In the genomic region with DNA sequence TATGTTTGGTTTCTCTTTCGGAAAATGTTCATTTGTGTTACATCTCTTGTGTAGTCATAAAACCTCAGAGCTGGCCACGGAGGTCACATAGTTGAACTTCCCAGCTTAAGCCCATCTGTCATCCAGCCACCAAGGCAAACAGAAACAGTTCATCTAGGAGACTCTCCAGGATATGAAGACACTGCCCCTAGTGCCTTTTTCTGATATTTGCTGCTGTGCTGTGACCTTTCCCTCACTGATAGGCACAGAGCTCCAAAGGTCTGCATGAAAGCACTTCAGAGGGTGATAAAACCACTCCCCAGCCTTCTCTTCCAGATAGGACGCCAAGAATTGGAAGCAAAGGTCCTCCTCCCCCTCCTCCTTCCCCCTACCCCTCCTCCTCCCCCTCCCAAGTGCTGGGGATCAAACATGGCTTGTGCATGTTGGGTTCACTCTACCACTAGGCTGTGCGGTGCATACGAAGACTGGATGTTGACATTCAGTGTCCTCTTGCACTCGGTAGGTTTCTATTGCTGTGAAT, we compare ENCODE assay signal across 11 mouse cellular contexts. TPM values are rescaled to one million over a fixed set of nuclear protein-coding genes. Genes with fewer than 3 reads are reported as not detected.
A peak's percentile ranks its signal among the peaks of the same experiment; 100 is the strongest.
DNase-seq lines count a peak whose midpoint lies in the region; ATAC-seq and TF ChIP-seq lines count a peak whose summit lies in the region.
"Had no signal": no experiment of that assay in that cellular context is flagged by ENCODE, and none has a peak within 500 bp of the region (broad histone marks: within the 10 kb centered on the region; RNA-seq: fewer than 3 reads in every experiment).

No protein-coding gene starts in this region.

- H3K27me3 ChIP-seq in kidney, embryonic 16.5 days (ENCODE audit: insufficient read depth, low read length): no peaks in the 10 kb centered on the region
- no peaks in the 10 kb centered on the region for H3K27me3 ChIP-seq in Patski
- H3K27me3 ChIP-seq in kidney, postnatal 0 days (ENCODE audit: insufficient read depth, low read length): no peaks in the 10 kb centered on the region
- H3K27me3 ChIP-seq in hindbrain, embryonic 16.5 days (replicated peaks; ENCODE audit: control insufficient read depth, insufficient read depth, low read length): no peaks in the 10 kb centered on the region

- POLR2A ChIA-PET in Patski (lab: Charles Lee): no interaction called here

- CTCF ChIA-PET in Patski (lab: Charles Lee): interaction anchor here (1.2 kb wide), 1 partner anchor 98 kb away, joined by 3 read pairs; no protein-coding TSS in a partner anchor

- DNase-seq in kidney, adult 11 months: peak; percentile 58
- no peak for DNase-seq in Patski (ENCODE audit: low read depth, low spot score)
- DNase-seq in kidney, postnatal 0 days (ENCODE audit: low spot score): peak; percentile 83
- peak; percentile 70 for DNase-seq in lung, postnatal 36 days
- no peak for DNase-seq in spleen, adult 12 weeks (ENCODE audit: low spot score)

- ATAC-seq in kidney, embryonic 16.5 days (ENCODE audit: low FRiP score, low TSS enrichment): no peak
- ATAC-seq in Patski: peak; percentile 52
- no peak for ATAC-seq in kidney, postnatal 0 days (replicated peaks; ENCODE audit: low FRiP score, low read depth)
- ATAC-seq in frontal cortex, adult (ENCODE audit: low TSS enrichment): no peak
- ATAC-seq in hindbrain, embryonic 16.5 days: no peak

- H3K9me3 ChIP-seq in kidney, embryonic 16.5 days (ENCODE audit: low read length): peaks cover 6% of the 10 kb centered on the region
- H3K9me3 ChIP-seq in kidney, postnatal 0 days (replicated peaks; ENCODE audit: low read length): no peaks in the 10 kb centered on the region
- no peaks in the 10 kb centered on the region for H3K9me3 ChIP-seq in hindbrain, embryonic 16.5 days (ENCODE audit: control insufficient read depth, low read length)
- H3K9me3 ChIP-seq: forebrain, embryonic 10.5 days had no signal

- peak; percentile 62 for TF ChIP-seq CTCF in Patski (IDR thresholded peaks at IDR 0.05)
- peak; percentile 54 for TF ChIP-seq CTCF in kidney, postnatal 0 days (IDR thresholded peaks at IDR 0.05; ENCODE audit: low read depth)

- no peak overlapping the region for H3K4me2 ChIP-seq in kidney, embryonic 16.5 days (replicated peaks; ENCODE audit: low read depth, low read length)
- no peak overlapping the region for H3K4me2 ChIP-seq in kidney, postnatal 0 days (ENCODE audit: low read length)
- no peak overlapping the region for H3K4me2 ChIP-seq in hindbrain, embryonic 16.5 days (ENCODE audit: low read length)

- H3K9ac ChIP-seq in kidney, embryonic 16.5 days (replicated peaks; ENCODE audit: low read length): no peak overlapping the region
- no peak overlapping the region for H3K9ac ChIP-seq in kidney, postnatal 0 days (ENCODE audit: low read depth, low read length)
- no peak overlapping the region for H3K9ac ChIP-seq in hindbrain, embryonic 16.5 days (ENCODE audit: low read depth, low read length)

- in situ Hi-C loops in Patski (cut with MboI; ENCODE audit: low pct_unique_long_range_greater_than_20kb): loop anchor here (25.0 kb wide), 1 partner anchor 346 kb away; no protein-coding TSS in a partner anchor

- H3K4me1 ChIP-seq in kidney, embryonic 16.5 days (ENCODE audit: insufficient read depth, low read length): peaks cover 10% of the 10 kb centered on the region; the same call in 1 of the 2 replicates
- peaks cover 5% of the 10 kb centered on the region; the same call in 1 of the 2 replicates for H3K4me1 ChIP-seq in kidney, postnatal 0 days (replicated peaks; ENCODE audit: insufficient read depth, low read length)
- peaks cover 10% of the 10 kb centered on the region for H3K4me1 ChIP-seq in hindbrain, embryonic 16.5 days (ENCODE audit: control insufficient read depth, insufficient read depth, low read depth, low read length)

- H3K36me3 ChIP-seq in kidney, embryonic 16.5 days (ENCODE audit: insufficient read depth, low read length): peaks cover 11% of the 10 kb centered on the region; the same call in 1 of the 2 replicates
- peaks cover 2% of the 10 kb centered on the region; the same call in 1 of the 2 replicates for H3K36me3 ChIP-seq in kidney, postnatal 0 days (ENCODE audit: insufficient read depth, low read length)
- no peaks in the 10 kb centered on the region for H3K36me3 ChIP-seq in hindbrain, embryonic 16.5 days (ENCODE audit: control insufficient read depth, insufficient read depth, low read length)

- no peak overlapping the region for H3K27ac ChIP-seq in kidney, embryonic 16.5 days (ENCODE audit: low read length)
- no peak overlapping the region for H3K27ac ChIP-seq in kidney, postnatal 0 days
- H3K27ac ChIP-seq in hindbrain, embryonic 16.5 days (ENCODE audit: low read depth, low read length): no peak overlapping the region
- H3K27ac ChIP-seq: left cerebral cortex, adult 2 months had no signal

- H3K4me3 ChIP-seq in kidney, embryonic 16.5 days (ENCODE audit: low read length): no peak overlapping the region
- H3K4me3 ChIP-seq in kidney, postnatal 0 days (replicated peaks; ENCODE audit: low read depth, low read length): no peak overlapping the region
- no peak overlapping the region for H3K4me3 ChIP-seq in hindbrain, embryonic 16.5 days (ENCODE audit: low read length)
- H3K4me3 ChIP-seq: forebrain, embryonic 10.5 days; left cerebral cortex, adult 2 months; myocyte had no signal

- 51% methylated on average over 6 of the region's 6 CpGs for WGBS in kidney, embryonic 16.5 days
- WGBS in kidney, postnatal 0 days: 56% methylated on average over 6 of the region's 6 CpGs
- WGBS in hindbrain, embryonic 16.5 days: 71% methylated on average over 6 of the region's 6 CpGs

RNA-seq across cellular contexts. Expression of gene Tmem98, which starts 1.4 kb away (rescaled TPM):
- 113 and 119 TPM in 2 replicates for polyA plus RNA-seq in kidney, embryonic 16.5 days (2015; fragmentation: Nextera tagmentation; extraction: Ambion mirVana)
- polyA plus RNA-seq in Patski (2021): 151 TPM
- 93.2 and 95.0 TPM in 2 replicates for polyA plus RNA-seq in kidney, postnatal 0 days (2015; fragmentation: Nextera tagmentation; extraction: Ambion mirVana)
- 18.2 and 23.4 TPM in 2 replicates for polyA plus RNA-seq in hindbrain, embryonic 16.5 days (2015; fragmentation: Nextera tagmentation; extraction: Ambion mirVana)

RNA-seq across cellular contexts. Expression of gene Myo1d, which starts 28.8 kb away (rescaled TPM):
- 15.8 and 19.1 TPM in 2 replicates for polyA plus RNA-seq in kidney, embryonic 16.5 days (2015; fragmentation: Nextera tagmentation; extraction: Ambion mirVana)
- 36.9 TPM for polyA plus RNA-seq in Patski (2021)
- 15.7 and 16.9 TPM in 2 replicates for polyA plus RNA-seq in kidney, postnatal 0 days (2015; fragmentation: Nextera tagmentation; extraction: Ambion mirVana)
- polyA plus RNA-seq in hindbrain, embryonic 16.5 days (2015; fragmentation: Nextera tagmentation; extraction: Ambion mirVana): 2.1 and 2.4 TPM in 2 replicates

RNA-seq across cellular contexts. Expression of gene Spaca3, which starts 49.6 kb away (rescaled TPM):
- not detected in 2 replicates for polyA plus RNA-seq in kidney, embryonic 16.5 days (2015; fragmentation: Nextera tagmentation; extraction: Ambion mirVana)
- not detected for polyA plus RNA-seq in Patski (2021)
- not detected in 2 replicates for polyA plus RNA-seq in kidney, postnatal 0 days (2015; fragmentation: Nextera tagmentation; extraction: Ambion mirVana)
- not detected in 2 replicates for polyA plus RNA-seq in hindbrain, embryonic 16.5 days (2015; fragmentation: Nextera tagmentation; extraction: Ambion mirVana)
- polyA plus RNA-seq: forebrain, embryonic 10.5 days; myocyte had no signal

Comparison
In these comparisons a context has a peak if more than half of its experiments do, and no peak if none do; other contexts are left out.
1. DNase-seq: peak in kidney, adult 11 months (single experiment), kidney, postnatal 0 days (single experiment) and lung, postnatal 36 days (single experiment); none in Patski (single experiment) and spleen, adult 12 weeks (single experiment).